Mouse (Mus musculus) cerebellum, postnatal 14 days (tissue): Measurements from ENCODE around the gene Cplx3.
A peak's percentile ranks its signal among the peaks of the same experiment; 100 is the strongest.

Experiments used
- DNase-seq, 2 experiments: peaks; one replicate each; pipeline ENCODE4 v3.0.0; 2021; ENCODE audit warnings: mixed read lengths in 2 of 2

The Cplx3 gene

DNA sequence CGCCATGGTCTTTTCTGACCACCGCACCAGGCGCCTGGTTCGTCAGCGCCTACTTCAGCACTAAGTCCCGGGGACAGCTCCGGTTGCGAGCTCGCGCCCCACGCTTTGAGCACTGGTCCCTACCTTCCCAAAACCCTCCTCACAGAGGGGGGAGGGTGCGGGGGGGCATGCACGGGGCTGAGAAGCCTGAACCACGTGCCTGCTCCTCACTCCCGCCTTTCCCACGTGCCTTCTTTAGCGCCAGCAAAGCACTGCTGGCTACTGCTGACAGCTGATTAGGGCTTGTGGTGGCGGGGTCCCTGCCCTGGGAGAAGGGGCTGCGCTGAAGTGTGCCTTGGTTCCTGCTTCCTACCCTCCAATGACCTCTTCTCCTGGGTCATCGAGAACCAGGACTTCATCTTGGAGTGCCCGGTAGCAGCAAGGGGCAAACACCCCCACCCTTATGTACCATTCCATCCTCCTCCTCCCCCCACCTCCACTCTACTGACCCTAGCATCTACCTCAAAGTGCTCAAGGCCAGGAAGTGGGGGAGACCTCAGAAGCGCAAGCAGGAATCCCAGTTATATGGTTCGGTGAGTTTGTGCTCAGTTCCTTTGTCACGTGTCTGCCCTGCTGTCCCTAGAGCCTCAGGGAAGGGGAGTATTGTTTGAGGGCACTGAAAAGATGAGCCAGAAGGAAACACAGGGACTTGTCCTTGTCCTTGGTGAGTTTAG, at the start of gene Cplx3:
Gene Cplx3, minus strand, starts transcription at position 143 of the 713 bp plus-strand sequence.
- peak in 1 of 2 experiments; percentile 47 for DNase-seq

DNA sequence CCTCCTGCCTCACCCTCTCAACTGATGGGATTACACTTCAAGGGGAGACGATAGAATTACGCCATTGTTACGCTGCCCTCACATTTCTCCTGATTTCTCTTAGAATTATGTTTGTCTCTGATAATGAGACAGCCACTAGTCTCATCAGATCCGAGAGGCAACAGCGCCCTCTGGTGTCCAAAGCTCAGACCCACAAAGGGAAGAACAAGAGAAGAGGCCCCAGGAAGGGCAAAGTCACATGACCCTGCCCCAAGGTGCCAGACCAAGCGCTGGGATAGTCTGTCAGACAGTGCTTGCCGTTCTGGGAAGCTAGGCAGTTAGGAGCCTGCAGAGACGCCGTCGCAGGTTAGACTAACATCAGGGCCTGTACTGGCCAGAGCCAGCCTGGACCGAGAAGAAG, 49.7 kb upstream of the Cplx3 start:
- DNase-seq: peak; percentile 97 to 99

DNA sequence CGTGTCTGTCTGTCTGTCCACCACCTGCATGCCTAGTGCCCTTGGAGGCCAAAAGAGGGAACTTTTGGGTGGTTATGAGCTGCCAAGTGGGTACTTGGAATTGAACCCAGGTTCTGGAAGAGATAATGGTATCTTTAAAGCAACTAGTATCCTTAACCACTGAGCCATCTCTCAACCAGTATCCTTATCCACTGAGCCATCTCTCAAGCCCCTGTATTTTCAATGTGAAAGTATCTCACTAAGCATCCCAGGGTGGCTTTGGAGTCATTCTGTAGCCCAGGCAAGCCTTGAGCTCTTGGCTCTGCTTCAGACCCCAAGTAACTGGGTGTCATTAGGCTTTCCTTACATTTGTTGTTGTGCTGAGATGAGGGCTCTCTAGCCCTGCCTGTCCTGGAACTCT, 48.9 kb upstream of the Cplx3 start:
- no peak for DNase-seq

DNA sequence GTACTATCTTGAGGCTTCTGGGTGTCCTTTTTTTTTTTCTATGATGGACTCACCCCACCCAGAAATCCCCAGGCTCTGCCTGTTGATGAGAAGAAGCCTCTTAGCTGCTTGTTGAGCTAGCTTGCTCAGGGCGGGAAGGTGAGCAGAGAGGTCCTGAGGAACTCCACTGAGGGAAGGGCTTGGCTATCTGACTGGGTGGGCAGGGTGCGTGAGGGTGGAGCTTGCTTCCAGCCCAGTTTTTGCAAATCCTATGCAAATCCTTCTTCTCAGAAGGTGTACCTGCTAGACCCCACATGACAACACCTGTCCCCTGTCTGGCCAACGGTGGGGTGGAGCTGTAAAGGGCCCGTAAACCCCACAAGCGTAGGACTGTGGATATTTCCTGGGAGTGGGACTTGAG, 47.2 kb upstream of the Cplx3 start, which contains the start of gene Csk:
Gene Csk, minus strand, starts transcription at position 349 of the 400 bp plus-strand sequence.
- DNase-seq: no peak

GRCm38 (mm10) chr9:57652855-57653254, 46.8 kb upstream of the Cplx3 start:
- DNase-seq: no peak

DNA sequence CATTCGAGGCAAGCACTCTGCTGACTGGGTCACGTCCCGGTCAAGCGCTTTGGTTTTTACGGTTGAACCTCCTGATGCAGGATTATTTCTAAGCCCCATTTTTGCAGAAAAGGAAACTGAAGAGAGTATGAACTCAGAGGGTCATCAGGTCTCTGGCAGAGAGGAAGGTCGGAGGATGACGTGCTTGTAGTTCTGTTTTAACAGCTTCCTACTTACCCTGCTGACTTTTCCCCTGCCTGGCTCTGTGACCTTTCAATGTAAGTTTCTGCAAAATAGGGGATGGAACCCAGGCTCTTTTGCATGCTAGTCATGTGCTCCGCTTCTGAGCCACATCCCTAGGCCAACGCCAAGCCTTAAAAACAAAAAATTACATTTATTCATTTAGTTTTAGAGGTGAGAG, 46.3 kb upstream of the Cplx3 start:
- no peak for DNase-seq

DNA sequence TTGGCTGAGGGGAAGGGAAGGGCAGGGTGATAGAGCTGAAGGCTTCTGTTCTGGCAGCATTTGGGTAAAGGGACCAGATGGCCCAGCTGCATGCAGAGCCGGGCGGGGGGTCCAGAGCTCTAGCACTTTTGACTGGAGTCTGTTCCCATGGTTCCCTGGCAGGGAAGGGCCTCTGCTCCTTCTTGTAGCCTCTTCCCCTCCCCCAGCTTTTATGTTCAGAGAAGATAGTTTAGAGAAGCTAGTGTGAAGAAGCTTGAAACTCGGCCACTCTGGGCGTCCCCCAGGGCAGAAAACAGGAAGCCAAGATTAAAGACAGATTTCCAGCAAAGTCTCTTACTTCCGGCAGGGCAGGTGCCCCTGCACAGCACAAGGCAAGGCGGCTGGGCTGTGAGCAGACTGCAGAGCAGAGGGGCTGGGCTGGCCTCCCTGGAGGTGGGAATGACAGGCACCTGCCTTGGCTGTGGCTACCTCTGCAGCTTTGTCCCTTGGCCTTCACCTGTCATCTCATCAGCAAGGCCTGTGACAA, 44.8 kb upstream of the Cplx3 start:
- DNase-seq: peak; percentile 75 to 85

DNA sequence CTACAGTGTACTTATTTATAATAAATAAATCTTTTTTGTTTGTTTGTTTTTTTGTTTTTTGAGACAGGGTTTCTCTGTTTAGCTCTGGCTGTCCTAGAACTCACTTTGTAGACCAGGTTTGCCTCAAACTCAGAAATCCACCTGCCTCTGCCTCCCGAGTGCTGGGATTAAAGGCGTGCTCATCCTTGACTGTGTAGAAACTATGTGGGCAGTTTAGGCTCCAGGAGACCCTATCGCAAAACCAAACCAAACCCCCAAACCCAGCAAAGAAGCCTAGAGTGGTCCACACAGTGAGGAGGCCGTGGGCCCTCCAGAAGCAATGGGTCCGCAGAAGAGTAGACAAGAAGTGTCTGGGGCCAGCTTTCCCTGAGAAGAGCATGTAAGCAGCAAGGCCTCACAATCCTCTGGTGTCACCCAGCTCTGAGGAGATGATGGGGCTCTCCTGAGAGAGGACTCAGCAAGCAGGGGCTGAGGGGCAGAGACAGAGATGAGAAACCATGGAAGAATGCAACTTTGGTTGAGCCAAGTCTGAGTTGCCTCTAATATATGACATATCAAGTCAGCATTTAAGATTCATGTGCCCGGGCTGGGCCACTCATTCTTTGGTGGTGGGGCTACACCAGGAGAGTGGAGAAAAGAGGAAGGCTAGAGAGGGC, 44.2 kb upstream of the Cplx3 start:
- DNase-seq: no peak

- no peak for DNase-seq
Measured at GRCm38 (mm10) chr9:57647286-57648108, 41.4 kb upstream of the Cplx3 start.

- no peak for DNase-seq
Measured at GRCm38 (mm10) chr9:57646551-57647103, 40.5 kb upstream of the Cplx3 start.

DNA sequence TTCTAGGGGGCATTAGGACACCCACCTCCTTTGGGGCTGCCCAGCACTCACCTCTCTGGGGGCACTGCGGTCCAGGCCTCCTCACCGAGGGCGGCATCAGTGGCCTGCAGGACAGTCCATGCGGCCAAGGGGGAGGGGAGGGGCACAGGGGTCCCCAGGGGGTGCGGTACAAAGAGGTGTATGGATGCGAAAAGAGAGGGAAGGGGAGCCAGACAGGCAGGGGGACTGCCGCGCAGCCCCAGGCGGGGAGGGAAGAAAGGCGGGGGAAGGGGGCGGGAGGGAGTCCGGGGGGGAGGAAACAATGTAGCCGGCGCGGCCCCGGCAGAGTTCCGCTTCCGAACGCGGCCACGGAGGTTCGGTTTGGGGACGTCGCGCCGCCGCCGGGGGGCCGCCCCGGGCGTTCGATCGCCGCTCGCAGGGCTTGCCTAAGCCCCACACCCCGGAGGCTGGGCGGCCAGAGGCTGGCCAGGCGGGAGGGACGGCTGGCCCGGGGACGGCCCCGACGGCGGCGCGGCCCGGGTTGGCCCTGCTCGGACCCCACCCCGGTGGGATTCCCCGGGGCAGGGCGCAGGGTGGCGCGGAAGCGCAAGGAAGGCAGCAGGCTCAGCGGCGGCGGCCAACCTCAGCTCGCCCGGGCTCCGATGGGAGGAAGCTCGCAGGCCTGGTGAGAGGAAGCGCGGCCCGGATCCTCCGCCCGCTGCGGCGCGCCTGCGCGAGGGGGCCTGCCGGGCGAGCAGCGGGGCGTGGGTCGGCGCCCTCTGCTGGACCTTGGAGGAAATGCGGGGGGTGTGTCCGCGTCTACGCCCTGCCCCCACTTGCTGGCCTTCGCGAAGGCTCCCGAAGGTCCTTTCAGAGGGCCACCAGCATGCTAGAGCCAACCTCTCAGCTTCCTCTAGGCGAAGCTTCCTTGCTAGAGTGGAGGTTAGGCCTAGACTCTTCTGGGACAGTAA, 39.1 kb upstream of the Cplx3 start:
- DNase-seq: peak; percentile 95 to 97

GRCm38 (mm10) chr9:57644442-57644943, 38.4 kb upstream of the Cplx3 start:
- no peak for DNase-seq

GRCm38 (mm10) chr9:57643856-57644180, 37.7 kb upstream of the Cplx3 start:
- DNase-seq: no peak

- no peak for DNase-seq
Measured at GRCm38 (mm10) chr9:57643169-57643855, 37.2 kb upstream of the Cplx3 start.

- no peak for DNase-seq
Measured at GRCm38 (mm10) chr9:57641775-57642550, 35.9 kb upstream of the Cplx3 start.

DNA sequence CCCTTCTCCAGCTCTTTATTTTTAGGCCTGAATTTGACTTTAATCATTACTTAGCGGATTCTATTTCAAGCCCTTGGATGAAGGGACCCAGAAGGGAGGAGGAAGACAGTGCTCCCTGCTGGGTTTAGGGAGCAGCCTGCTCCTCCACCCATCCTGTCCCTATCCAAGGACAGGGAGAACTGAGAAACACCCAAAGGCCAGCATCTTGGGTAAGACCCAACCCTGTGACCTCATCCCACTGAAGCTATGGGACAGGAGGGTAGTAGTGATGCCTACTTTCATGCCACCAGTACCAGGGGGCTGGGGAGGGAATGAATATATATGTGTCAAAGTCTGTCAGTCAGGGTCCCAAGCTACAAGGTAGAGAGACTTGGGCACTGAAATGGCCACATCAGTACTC, 34.9 kb upstream of the Cplx3 start:
- no peak for DNase-seq

- no peak for DNase-seq
Measured at GRCm38 (mm10) chr9:57640384-57640783, 34.3 kb upstream of the Cplx3 start.

DNA sequence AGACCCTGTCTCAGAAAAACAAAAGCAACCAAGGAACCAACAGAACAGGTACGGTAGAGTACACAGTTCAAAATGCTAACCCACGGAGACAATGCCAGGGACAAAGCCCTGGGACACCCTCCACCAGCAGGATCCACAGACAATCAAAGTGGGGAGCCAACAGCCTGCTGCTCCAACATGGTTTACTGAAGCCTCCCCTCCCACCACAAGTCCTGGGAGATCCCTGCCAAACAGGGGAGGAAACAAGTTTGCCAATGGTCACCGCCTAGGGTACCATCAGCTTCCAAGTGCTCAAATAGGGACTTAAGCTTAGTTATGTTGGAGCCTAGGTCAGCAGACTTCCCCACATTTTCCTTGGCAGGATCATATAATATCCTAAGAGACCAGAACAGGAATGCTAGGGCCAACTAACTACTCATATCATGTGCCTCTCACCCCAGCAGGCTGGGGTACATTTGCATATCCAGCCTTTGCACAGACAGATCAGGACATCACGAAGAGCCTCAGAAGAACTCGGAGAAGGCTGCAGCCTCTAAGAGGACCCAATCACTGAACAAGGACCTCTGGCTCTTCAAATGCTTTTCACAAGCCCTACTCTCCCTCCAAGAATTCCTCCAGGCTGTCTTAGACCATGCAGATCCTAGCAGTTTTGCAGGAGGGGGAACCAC, 33.7 kb upstream of the Cplx3 start:
- DNase-seq: no peak

DNA sequence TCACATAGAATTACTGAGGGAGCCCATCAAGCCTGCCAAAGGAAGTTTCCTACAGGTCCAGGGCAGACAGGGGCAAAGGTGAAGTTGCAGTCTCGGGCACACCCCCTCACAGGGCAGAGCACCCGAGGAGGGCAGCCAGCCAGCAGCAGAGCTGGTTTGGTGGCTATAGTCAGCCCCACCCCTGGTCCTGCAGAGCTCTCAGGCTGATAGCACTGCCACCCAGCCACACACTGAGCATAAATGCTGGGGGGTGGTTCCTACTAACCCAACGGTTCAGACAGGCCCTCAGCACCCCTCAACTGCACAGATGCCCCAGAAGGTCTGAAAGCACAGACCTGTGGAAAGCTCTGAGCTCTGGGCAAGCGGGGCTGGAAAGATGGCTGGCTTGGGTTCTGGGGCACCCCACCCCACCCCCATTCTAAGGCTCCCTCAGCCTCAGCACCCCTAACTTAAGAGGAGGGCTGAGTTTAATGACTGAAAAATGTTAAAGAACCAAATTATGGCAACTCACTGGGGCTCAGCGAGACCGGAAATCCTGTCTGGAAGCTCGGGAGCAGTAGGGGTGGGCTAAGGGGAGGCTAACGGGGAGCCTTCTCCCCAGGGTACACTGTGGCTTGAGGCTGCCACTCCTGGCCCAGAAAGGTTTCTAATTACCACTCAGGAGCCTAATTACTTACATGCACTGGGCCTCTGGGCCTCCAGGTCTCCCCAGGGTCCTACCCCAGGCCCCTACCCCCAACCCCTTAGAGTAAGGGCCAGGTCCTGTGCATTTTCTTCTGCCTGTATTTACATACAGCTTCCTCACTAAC, 32.8 kb upstream of the Cplx3 start:
- no peak for DNase-seq
